Mouse (Mus musculus) spleen, adult 2 months (tissue): ENCODE measurements at regions not wholly inside any gene's neighbourhood (a gene's known extent, or its start where the extent isn't known, plus 50 kb on each side); places are given as distances from the start of the nearest gene placed in this dataset.

Experiments used
- CTCF ChIP-seq: fragments of 200-500 bp; IDR thresholded peaks from 2 replicates; pipeline ENCODE4 v1.5.1; 2011; ENCODE audit warnings: mild to moderate bottlenecking, inconsistent platforms; ENCODE audit not compliant: insufficient read depth, insufficient read length, insufficient replicate concordance; ENCODE audit errors: extremely low read depth
- POLR2A ChIP-seq: fragments of 200-500 bp; IDR thresholded peaks from 2 replicates; pipeline ENCODE4 v1.6.1; 2011; ENCODE audit warnings: low read depth, low read length, inconsistent platforms

- no peak for TF ChIP-seq CTCF
- TF ChIP-seq POLR2A: no peak
Measured at GRCm38 (mm10) chr6:100127221-100128143, 159.8 kb downstream of the Rybp start.
